Mouse (Mus musculus): ENCODE data around the gene Ncapd2. TPM values are rescaled to one million over a fixed set of nuclear protein-coding genes. Genes with fewer than 3 reads are reported as not detected.

Ncapd2 gene
- total RNA-seq, 1 experiment = 159 TPM

DNA sequence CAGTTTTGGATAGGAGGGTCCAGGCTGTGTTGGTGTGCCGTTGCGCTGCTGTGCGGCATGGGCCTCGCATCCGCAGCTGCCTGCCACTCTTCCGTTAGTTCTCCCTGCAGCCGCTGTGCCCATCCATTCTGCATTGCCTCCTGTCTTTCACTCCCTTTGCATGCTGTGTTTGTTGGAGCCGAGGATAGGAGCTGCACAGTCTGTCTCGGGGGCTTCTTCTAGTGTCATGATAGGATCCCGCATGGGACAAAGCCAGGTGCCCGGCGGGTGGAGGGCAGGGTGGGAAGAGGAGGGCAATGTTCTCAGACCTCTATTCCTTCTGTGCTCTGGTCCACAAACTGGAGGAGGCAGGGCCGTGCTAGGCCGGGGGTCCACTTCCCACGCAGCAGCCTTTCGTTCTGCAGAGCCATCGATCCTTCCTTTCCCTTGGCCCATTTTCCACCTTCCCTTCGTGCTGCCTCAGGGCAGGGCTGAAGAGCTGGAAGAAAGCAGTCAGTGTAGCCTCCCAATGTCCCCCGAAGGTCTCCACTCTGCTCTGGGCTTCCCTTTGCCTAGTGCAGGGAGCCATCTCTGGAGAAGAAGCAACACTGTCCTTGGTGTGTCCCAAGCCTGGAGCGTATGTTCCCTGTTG, 29.7 kb upstream of the Ncapd2 start:
- Histone ChIP-seq H3K27ac (ENCODE audit: insufficient read depth, low read depth, low read length, poor library complexity, severe bottlenecking) (no peak overlapping the region), H3K9ac (ENCODE audit: insufficient read depth, low read depth, low read length, poor library complexity, severe bottlenecking) (no peak overlapping the region; the same call in 1 of the 2 replicates), H3K4me3 (ENCODE audit: insufficient read depth in 1 of 2, low read depth in 1 of 2, low read length in 2 of 2, poor library complexity in 1 of 2, severe bottlenecking in 1 of 2) (no peak overlapping the region), H3K36me3 (ENCODE audit: control insufficient read depth, insufficient read depth, low read length, poor library complexity, severe bottlenecking) (peaks cover 5% of the 10 kb centered on the region; the same call in 1 of the 2 replicates), H3K9me3 (ENCODE audit: control insufficient read depth, insufficient read depth, low read depth, low read length) (no peaks in the 10 kb centered on the region), H3K4me1 (ENCODE audit: control insufficient read depth in 2 of 2, insufficient read depth in 2 of 2, low read length in 2 of 2, poor library complexity in 1 of 2) (peaks cover under 1 to 5% of the 10 kb centered on the region in 2 experiments; a peak in 1 of 4 replicates)
- TF ChIP-seq HCFC1 (IDR thresholded peaks at IDR 0.05; ENCODE audit: borderline replicate concordance, insufficient read depth, low read length) (no peak), ZNF384 (IDR thresholded peaks at IDR 0.05; ENCODE audit: low read depth, low read length) (no peak), MAFK (IDR thresholded peaks at IDR 0.05; ENCODE audit: insufficient read depth, low read depth, low read length) (no peak), ZC3H11A (IDR thresholded peaks at IDR 0.05; ENCODE audit: borderline replicate concordance, low read depth, low read length) (no peak)
- no peak for DNase-seq (ENCODE audit: low read depth, low spot score)
- in situ Hi-C loops (cut with MboI; ENCODE audit: low sequenced_read_pairs in 2 of 2, unreplicated experiment in 2 of 2) = no loop called here

DNA sequence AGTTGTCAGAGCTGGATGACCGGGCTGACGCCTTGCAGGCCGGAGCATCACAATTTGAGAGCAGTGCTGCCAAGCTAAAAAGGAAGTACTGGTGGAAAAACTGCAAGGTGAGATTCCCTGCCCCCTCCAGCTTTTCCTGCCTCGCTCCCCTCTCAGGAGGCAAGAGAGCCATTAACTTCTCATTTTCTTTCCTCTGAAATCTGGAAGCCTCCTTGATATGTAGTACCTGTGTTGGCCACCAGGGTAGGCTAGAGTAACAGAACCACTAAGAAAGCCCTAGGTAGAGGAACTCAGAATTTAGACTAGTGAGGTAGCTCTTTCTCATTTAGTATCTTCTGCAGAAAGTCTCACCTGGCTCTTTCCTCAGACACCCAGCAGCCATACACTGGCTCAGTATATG, 27.5 kb upstream of the Ncapd2 start:
- peaks cover 3 to 5% of the 10 kb centered on the region in 2 experiments; a peak in 1 of 4 replicates for H3K4me1 ChIP-seq (ENCODE audit: control insufficient read depth in 2 of 2, insufficient read depth in 2 of 2, low read length in 2 of 2, poor library complexity in 1 of 2)
- TF ChIP-seq ZNF384 (IDR thresholded peaks at IDR 0.05; ENCODE audit: low read depth, low read length) = no peak
- TF ChIP-seq MAFK (IDR thresholded peaks at IDR 0.05; ENCODE audit: insufficient read depth, low read depth, low read length) = no peak
- TF ChIP-seq ZC3H11A (IDR thresholded peaks at IDR 0.05; ENCODE audit: borderline replicate concordance, low read depth, low read length) = peak; percentile 34; the same call in 1 of the 2 replicates
- DNase-seq (ENCODE audit: low read depth, low spot score) = peak; percentile 66
- H3K9me3 ChIP-seq (ENCODE audit: control insufficient read depth, insufficient read depth, low read depth, low read length) = no peaks in the 10 kb centered on the region
- H3K36me3 ChIP-seq (ENCODE audit: control insufficient read depth, insufficient read depth, low read length, poor library complexity, severe bottlenecking) = peaks cover 5% of the 10 kb centered on the region; the same call in 1 of the 2 replicates
- H3K4me3 ChIP-seq (ENCODE audit: insufficient read depth in 1 of 2, low read depth in 1 of 2, low read length in 2 of 2, poor library complexity in 1 of 2, severe bottlenecking in 1 of 2) = no peak overlapping the region
- no peak overlapping the region for H3K9ac ChIP-seq (ENCODE audit: insufficient read depth, low read depth, low read length, poor library complexity, severe bottlenecking)
- H3K27ac ChIP-seq (ENCODE audit: insufficient read depth, low read depth, low read length, poor library complexity, severe bottlenecking) = no peak overlapping the region
- in situ Hi-C loops (cut with MboI; ENCODE audit: low sequenced_read_pairs in 2 of 2, unreplicated experiment in 2 of 2) = no loop called here

DNA sequence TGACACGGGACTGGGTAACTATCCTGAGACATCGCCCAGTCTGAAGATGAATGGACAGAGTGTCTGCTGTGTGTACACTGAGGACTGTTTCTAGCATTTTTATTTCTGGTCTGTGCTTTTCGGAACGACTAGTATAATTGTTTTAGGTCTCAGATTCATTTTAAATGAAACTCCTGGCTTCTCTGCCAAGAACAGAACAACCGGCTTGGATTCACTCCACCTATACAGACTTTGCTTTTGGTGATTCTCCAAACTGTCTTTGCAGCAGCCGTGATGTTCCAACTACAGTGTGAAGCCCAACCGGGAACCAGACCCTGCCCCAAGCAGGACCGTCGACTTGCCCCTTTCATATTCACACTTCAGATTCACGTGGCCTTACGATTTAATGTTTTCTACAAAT, 26.4 kb upstream of the Ncapd2 start:
- H3K4me3 ChIP-seq (ENCODE audit: insufficient read depth in 1 of 2, low read depth in 1 of 2, low read length in 2 of 2, poor library complexity in 1 of 2, severe bottlenecking in 1 of 2) = no peak overlapping the region
- TF ChIP-seq CHD2 (IDR thresholded peaks at IDR 0.05; ENCODE audit: low read depth, low read length) (no peak), ZC3H11A (IDR thresholded peaks at IDR 0.05; ENCODE audit: borderline replicate concordance, low read depth, low read length) (no peak), HCFC1 (IDR thresholded peaks at IDR 0.05; ENCODE audit: borderline replicate concordance, insufficient read depth, low read length) (no peak), MAFK (IDR thresholded peaks at IDR 0.05; ENCODE audit: insufficient read depth, low read depth, low read length) (no peak), ZNF384 (IDR thresholded peaks at IDR 0.05; ENCODE audit: low read depth, low read length) (no peak)
- H3K27ac ChIP-seq (ENCODE audit: insufficient read depth, low read depth, low read length, poor library complexity, severe bottlenecking) = no peak overlapping the region
- peaks cover 5% of the 10 kb centered on the region; the same call in 1 of the 2 replicates for H3K36me3 ChIP-seq (ENCODE audit: control insufficient read depth, insufficient read depth, low read length, poor library complexity, severe bottlenecking)
- no peaks in the 10 kb centered on the region for H3K9me3 ChIP-seq (ENCODE audit: control insufficient read depth, insufficient read depth, low read depth, low read length)
- in situ Hi-C loops (cut with MboI; ENCODE audit: low sequenced_read_pairs in 2 of 2, unreplicated experiment in 2 of 2) = no loop called here
- no peak for DNase-seq (ENCODE audit: low read depth, low spot score)
- H3K9ac ChIP-seq (ENCODE audit: insufficient read depth, low read depth, low read length, poor library complexity, severe bottlenecking) = no peak overlapping the region
- H3K4me1 ChIP-seq (ENCODE audit: control insufficient read depth in 2 of 2, insufficient read depth in 2 of 2, low read length in 2 of 2, poor library complexity in 1 of 2) = peaks cover 3 to 5% of the 10 kb centered on the region in 2 experiments; a peak in 1 of 4 replicates

DNA sequence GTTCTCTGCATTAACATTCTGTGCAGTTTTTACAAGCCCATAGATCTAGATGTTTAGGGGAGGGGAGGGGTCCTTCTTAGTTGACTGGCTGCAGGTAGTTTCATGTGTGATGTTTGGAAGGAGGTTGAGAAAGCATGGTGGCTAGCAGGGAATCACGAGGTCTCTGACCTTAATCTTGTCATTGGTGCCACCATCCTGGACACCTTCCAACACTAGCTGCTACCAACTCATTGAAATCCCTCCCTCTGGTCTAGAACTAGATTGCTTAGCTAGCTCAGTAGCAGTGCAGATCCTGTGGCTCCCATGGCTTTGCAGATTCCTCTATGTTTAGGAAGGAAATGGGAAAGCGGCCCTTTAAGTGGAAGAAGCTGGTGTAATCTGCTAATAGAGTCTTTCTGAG, 25.4 kb upstream of the Ncapd2 start:
- H3K36me3 ChIP-seq (ENCODE audit: control insufficient read depth, insufficient read depth, low read length, poor library complexity, severe bottlenecking) = peaks cover 5% of the 10 kb centered on the region; the same call in 1 of the 2 replicates
- no peak overlapping the region for H3K9ac ChIP-seq (ENCODE audit: insufficient read depth, low read depth, low read length, poor library complexity, severe bottlenecking)
- H3K4me1 ChIP-seq (ENCODE audit: control insufficient read depth in 2 of 2, insufficient read depth in 2 of 2, low read length in 2 of 2, poor library complexity in 1 of 2) = peaks cover 3 to 5% of the 10 kb centered on the region in 2 experiments; a peak in 1 of 4 replicates
- H3K4me3 ChIP-seq (ENCODE audit: insufficient read depth in 1 of 2, low read depth in 1 of 2, low read length in 2 of 2, poor library complexity in 1 of 2, severe bottlenecking in 1 of 2) = no peak overlapping the region
- in situ Hi-C loops (cut with MboI; ENCODE audit: low sequenced_read_pairs in 2 of 2, unreplicated experiment in 2 of 2) = no loop called here
- TF ChIP-seq MAFK (IDR thresholded peaks at IDR 0.05; ENCODE audit: insufficient read depth, low read depth, low read length) (no peak), HCFC1 (IDR thresholded peaks at IDR 0.05; ENCODE audit: borderline replicate concordance, insufficient read depth, low read length) (no peak), CHD2 (IDR thresholded peaks at IDR 0.05; ENCODE audit: low read depth, low read length) (no peak), ZC3H11A (IDR thresholded peaks at IDR 0.05; ENCODE audit: borderline replicate concordance, low read depth, low read length) (no peak), ZNF384 (IDR thresholded peaks at IDR 0.05; ENCODE audit: low read depth, low read length) (no peak)
- no peak for DNase-seq (ENCODE audit: low read depth, low spot score)
- no peaks in the 10 kb centered on the region for H3K9me3 ChIP-seq (ENCODE audit: control insufficient read depth, insufficient read depth, low read depth, low read length)
- H3K27ac ChIP-seq (ENCODE audit: insufficient read depth, low read depth, low read length, poor library complexity, severe bottlenecking) = no peak overlapping the region

Data from ES-E14 (cell line).